Mouse (Mus musculus): ENCODE measurements around the gene Dnajb8. TPM values are rescaled to one million over a fixed set of nuclear protein-coding genes. Genes with fewer than 3 reads are reported as not detected.

Gene Dnajb8
- polyA plus RNA-seq, 1 experiment from 2014 or later = not detected

DNA sequence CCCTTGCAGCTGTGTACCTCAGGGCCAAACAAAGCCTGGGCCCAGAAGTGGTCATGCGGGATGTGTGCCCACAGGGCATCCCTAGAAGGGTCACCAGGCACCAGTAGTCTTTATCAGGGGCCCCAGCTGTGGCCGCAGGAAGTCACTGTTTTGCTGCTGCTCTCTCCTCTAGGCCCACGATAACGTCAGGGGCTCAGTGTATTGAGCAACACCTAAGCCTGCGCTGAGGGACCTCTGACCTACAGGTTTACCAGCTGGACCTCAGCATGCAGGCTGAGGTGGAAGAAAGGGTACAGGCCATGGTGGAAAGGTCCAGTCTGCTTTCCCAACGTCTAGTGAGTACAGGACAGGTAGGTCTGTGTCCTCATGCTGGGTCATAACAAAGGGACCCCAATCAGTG is 32.0 kb downstream of the Dnajb8 start:
- ATAC-seq (no peak), DNase-seq (ENCODE audit: low spot score) (no peak)
- Histone ChIP-seq H3K4me3 (ENCODE audit: low read depth, low read length) (no peak overlapping the region), H3K9me3 (replicated peaks; ENCODE audit: control insufficient read depth, low read length) (no peaks in the 10 kb centered on the region), H3K27ac (ENCODE audit: low read depth, low read length) (no peak overlapping the region), H3K4me1 (ENCODE audit: control insufficient read depth, insufficient read depth, low read length) (no peaks in the 10 kb centered on the region), H3K4me2 (ENCODE audit: low read length) (no peak overlapping the region), H3K36me3 (ENCODE audit: control insufficient read depth, insufficient read depth, low read length) (0 out of 2 replicates have a peak, but pooled peaks cover 4% of the 10 kb centered on the region), H3K9ac (ENCODE audit: low read length) (no peak overlapping the region), H3K27me3 (replicated peaks; ENCODE audit: control insufficient read depth, insufficient read depth, low read length) (no peaks in the 10 kb centered on the region)
- WGBS = 73% methylated on average over 6 of the region's 6 CpGs

DNA sequence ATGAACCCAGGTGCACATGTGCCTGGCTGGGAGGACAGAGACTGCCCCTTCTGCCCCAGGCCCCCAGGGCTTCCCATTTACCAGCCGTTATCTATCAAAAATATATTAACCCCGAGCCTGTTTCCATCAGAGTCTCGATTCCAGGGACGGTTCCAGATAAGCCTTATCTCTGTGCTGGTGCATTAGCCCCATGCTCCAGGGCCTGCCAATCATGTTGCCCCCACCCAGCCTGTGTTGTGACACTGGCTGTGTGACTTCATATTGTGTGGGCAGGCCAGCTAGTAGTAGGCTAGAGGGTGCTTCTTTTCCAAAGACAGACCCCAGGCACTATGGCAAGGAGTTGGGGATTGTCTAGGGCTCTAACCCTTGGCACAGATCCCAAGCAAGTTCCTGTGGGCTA is 33.4 kb downstream of the Dnajb8 start:
- no peaks in the 10 kb centered on the region for H3K27me3 ChIP-seq (replicated peaks; ENCODE audit: control insufficient read depth, insufficient read depth, low read length)
- no peak overlapping the region for H3K27ac ChIP-seq (ENCODE audit: low read depth, low read length)
- no peak overlapping the region for H3K4me2 ChIP-seq (ENCODE audit: low read length)
- DNase-seq (ENCODE audit: low spot score) = no peak
- H3K9ac ChIP-seq (ENCODE audit: low read length) = no peak overlapping the region
- H3K4me3 ChIP-seq (ENCODE audit: low read depth, low read length) = no peak overlapping the region
- H3K9me3 ChIP-seq (replicated peaks; ENCODE audit: control insufficient read depth, low read length) = no peaks in the 10 kb centered on the region
- 93% methylated on average over 4 of the region's 4 CpGs for WGBS
- H3K4me1 ChIP-seq (ENCODE audit: control insufficient read depth, insufficient read depth, low read length) = no peaks in the 10 kb centered on the region
- no peak for ATAC-seq
- 0 out of 2 replicates have a peak, but pooled peaks cover 4% of the 10 kb centered on the region for H3K36me3 ChIP-seq (ENCODE audit: control insufficient read depth, insufficient read depth, low read length)

DNA sequence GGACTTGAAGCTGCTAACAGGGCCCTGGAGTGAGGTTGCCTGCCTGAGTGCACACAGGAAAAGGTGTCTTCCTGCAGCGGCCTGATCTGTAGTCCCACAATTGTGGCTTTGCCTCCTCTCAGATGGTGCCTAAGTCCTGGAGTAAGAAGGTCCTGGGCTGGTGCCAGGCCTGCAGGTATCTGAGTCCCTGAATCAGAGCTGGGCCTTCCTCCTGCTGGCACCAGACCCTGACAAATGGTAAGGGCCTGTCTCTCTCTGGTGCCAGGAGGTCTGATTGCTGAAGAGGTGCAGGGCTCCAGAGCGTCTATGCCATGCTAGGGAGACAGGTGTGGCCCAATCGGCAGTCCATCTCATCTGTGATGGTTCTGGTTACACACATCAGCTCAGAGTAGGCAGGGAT is 37.6 kb downstream of the Dnajb8 start:
- Histone ChIP-seq H3K9me3 (replicated peaks; ENCODE audit: control insufficient read depth, low read length) (no peaks in the 10 kb centered on the region), H3K36me3 (ENCODE audit: control insufficient read depth, insufficient read depth, low read length) (0 out of 2 replicates have a peak, but pooled peaks cover 4% of the 10 kb centered on the region), H3K9ac (ENCODE audit: low read length) (no peak overlapping the region), H3K27me3 (replicated peaks; ENCODE audit: control insufficient read depth, insufficient read depth, low read length) (no peaks in the 10 kb centered on the region), H3K27ac (ENCODE audit: low read depth, low read length) (no peak overlapping the region), H3K4me3 (ENCODE audit: low read depth, low read length) (no peak overlapping the region), H3K4me2 (ENCODE audit: low read length) (no peak overlapping the region), H3K4me1 (ENCODE audit: control insufficient read depth, insufficient read depth, low read length) (peaks cover 6% of the 10 kb centered on the region)
- DNase-seq (ENCODE audit: low spot score) (no peak), ATAC-seq (no peak)
- 90% methylated on average over 3 of the region's 3 CpGs for WGBS

DNA sequence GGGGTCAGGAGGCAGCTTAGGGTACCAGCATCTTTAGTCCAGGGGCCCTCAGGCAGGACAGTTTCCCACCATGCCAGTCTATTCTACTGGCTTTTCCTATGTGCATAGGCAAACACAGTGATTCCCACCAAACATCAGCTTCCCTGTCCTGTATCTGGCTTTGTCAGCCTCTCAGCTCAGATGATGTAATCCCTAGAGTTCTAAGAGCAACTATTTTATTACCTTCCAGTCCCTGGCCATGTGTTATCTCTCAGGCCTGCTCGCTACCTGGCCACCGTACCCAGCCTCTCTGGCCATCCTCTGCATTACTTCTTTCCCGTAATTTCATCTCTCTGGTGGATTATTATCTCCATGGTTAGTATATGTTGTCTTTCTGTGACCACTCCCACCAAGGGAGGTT is 38.6 kb downstream of the Dnajb8 start:
- H3K9me3 ChIP-seq (replicated peaks; ENCODE audit: control insufficient read depth, low read length) = no peaks in the 10 kb centered on the region
- no peak for DNase-seq (ENCODE audit: low spot score)
- H3K4me2 ChIP-seq (ENCODE audit: low read length) = no peak overlapping the region
- no peak overlapping the region for H3K4me3 ChIP-seq (ENCODE audit: low read depth, low read length)
- ATAC-seq = no peak
- H3K9ac ChIP-seq (ENCODE audit: low read length) = no peak overlapping the region
- no peaks in the 10 kb centered on the region for H3K27me3 ChIP-seq (replicated peaks; ENCODE audit: control insufficient read depth, insufficient read depth, low read length)
- H3K4me1 ChIP-seq (ENCODE audit: control insufficient read depth, insufficient read depth, low read length) = peaks cover 6% of the 10 kb centered on the region
- no peak overlapping the region for H3K27ac ChIP-seq (ENCODE audit: low read depth, low read length)
- 0 out of 2 replicates have a peak, but pooled peaks cover 4% of the 10 kb centered on the region for H3K36me3 ChIP-seq (ENCODE audit: control insufficient read depth, insufficient read depth, low read length)
- WGBS = 96% methylated on average over 3 of the region's 3 CpGs

DNA sequence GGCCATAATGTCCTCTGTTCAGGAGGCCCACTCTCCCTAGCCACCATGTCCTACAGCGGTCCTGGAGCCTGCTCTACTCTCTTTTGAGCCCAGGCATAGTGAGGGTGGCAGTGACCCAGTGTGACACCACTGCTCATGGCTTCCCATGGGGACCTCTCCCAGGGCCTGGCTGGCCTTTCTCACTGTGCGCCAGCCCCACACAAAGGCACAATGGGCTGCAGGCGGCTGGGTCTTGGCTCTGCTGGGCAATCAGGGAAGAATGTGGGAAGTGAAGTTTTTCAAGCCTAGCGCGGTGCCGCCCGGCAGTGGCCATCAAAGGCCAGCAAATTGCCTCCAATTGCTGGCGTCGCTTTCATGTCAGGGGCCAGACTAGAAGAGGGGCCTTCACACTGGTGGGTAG is 40.1 kb downstream of the Dnajb8 start:
- DNase-seq (ENCODE audit: low spot score) (peak; percentile 21), ATAC-seq (peak; percentile 48)
- no peak overlapping the region for H3K4me2 ChIP-seq (ENCODE audit: low read length)
- H3K27me3 ChIP-seq (replicated peaks; ENCODE audit: control insufficient read depth, insufficient read depth, low read length) = no peaks in the 10 kb centered on the region
- peaks cover 6% of the 10 kb centered on the region for H3K4me1 ChIP-seq (ENCODE audit: control insufficient read depth, insufficient read depth, low read length)
- H3K9me3 ChIP-seq (replicated peaks; ENCODE audit: control insufficient read depth, low read length) = no peaks in the 10 kb centered on the region
- WGBS = 28% methylated on average over 9 of the region's 9 CpGs
- 0 out of 2 replicates have a peak, but pooled peaks cover 4% of the 10 kb centered on the region for H3K36me3 ChIP-seq (ENCODE audit: control insufficient read depth, insufficient read depth, low read length)
- H3K27ac ChIP-seq (ENCODE audit: low read depth, low read length) = peak overlapping the region; percentile 5; the same call in 1 of the 2 replicates
- H3K9ac ChIP-seq (ENCODE audit: low read length) = no peak overlapping the region
- H3K4me3 ChIP-seq (ENCODE audit: low read depth, low read length) = no peak overlapping the region

DNA sequence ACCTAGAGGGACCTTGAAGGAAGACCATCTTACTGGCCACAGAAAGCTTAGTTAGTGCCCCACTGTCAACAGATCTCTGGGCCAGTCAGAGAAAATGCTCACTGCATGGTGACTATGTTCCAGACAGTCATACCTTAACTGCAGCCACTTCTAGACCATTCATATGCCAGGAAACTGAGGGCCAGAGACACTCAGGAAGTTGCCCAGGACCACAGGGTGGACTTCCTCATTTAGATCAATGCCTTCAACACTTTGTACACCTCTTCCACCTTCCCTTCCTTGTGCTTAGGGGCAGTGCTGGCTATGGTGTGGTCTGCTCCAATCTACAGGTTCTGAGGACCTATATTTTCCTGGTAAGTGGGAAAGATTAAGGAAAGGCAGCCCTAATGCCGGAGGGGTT is 43.3 kb downstream of the Dnajb8 start:
- 93% methylated on average over 1 of the region's 1 CpGs for WGBS
- H3K9ac ChIP-seq (ENCODE audit: low read length) = no peak overlapping the region
- ATAC-seq = no peak

DNA sequence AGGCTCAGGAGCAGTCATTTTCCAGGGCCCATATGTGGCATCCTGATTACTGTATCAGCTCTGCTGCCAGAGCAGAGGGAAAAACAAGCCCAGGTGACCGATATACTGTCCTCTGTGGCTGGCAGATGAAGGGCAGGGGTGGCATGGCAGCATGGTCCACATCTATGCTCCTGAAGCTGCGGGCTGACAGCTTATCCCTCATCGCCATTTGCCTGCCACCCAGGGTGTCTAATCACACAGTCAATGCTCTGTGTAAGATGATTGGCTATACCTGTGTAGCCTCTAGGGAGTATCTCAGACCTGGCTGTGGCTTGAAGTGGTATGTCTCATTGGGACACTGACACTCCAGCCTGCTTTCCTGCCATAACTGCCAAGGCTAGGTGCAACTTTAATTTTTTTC is 44.0 kb downstream of the Dnajb8 start:
- ATAC-seq (no peak), DNase-seq (ENCODE audit: low spot score) (no peak)
- 87% methylated on average over 3 of the region's 3 CpGs for WGBS
- Histone ChIP-seq H3K9me3 (replicated peaks; ENCODE audit: control insufficient read depth, low read length) (no peaks in the 10 kb centered on the region), H3K27ac (ENCODE audit: low read depth, low read length) (no peak overlapping the region), H3K36me3 (ENCODE audit: control insufficient read depth, insufficient read depth, low read length) (no peaks in the 10 kb centered on the region), H3K9ac (ENCODE audit: low read length) (no peak overlapping the region), H3K4me3 (ENCODE audit: low read depth, low read length) (no peak overlapping the region), H3K4me2 (ENCODE audit: low read length) (no peak overlapping the region), H3K4me1 (ENCODE audit: control insufficient read depth, insufficient read depth, low read length) (peaks cover 6% of the 10 kb centered on the region), H3K27me3 (replicated peaks; ENCODE audit: control insufficient read depth, insufficient read depth, low read length) (no peaks in the 10 kb centered on the region)

More for the DNA sequence above, 43.3 kb downstream of the Dnajb8 start:
- H3K27me3 ChIP-seq (replicated peaks; ENCODE audit: control insufficient read depth, insufficient read depth, low read length) = no peaks in the 10 kb centered on the region
- H3K4me1 ChIP-seq (ENCODE audit: control insufficient read depth, insufficient read depth, low read length) = peaks cover 6% of the 10 kb centered on the region
- H3K27ac ChIP-seq (ENCODE audit: low read depth, low read length) = no peak overlapping the region
- H3K9me3 ChIP-seq (replicated peaks; ENCODE audit: control insufficient read depth, low read length) = no peaks in the 10 kb centered on the region
- no peak overlapping the region for H3K4me2 ChIP-seq (ENCODE audit: low read length)
- H3K36me3 ChIP-seq (ENCODE audit: control insufficient read depth, insufficient read depth, low read length) = no peaks in the 10 kb centered on the region
- no peak for DNase-seq (ENCODE audit: low spot score)
- H3K4me3 ChIP-seq (ENCODE audit: low read depth, low read length) = no peak overlapping the region

DNA sequence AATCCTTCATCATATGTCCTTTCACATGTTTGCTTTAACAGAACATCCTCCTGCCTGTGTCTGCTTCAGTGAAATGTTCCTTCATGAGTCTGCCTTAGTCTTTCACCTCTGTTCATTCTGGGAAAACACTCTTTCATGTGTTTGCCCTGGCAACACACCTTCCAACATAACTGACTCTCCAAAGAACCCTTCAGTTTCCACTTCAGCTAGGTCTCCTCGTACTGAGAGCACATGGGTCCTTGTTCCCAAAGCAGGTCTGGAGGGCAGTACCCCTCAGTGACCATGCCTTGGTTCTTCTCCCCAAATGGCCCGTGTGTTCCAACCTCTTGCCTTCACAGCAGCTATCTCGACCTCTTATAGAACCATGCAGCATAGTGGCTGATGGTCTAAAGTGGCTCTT is 45.0 kb downstream of the Dnajb8 start:
- WGBS = 88% methylated on average over 3 of the region's 3 CpGs
- DNase-seq (ENCODE audit: low spot score) (no peak), ATAC-seq (no peak)
- Histone ChIP-seq H3K4me3 (ENCODE audit: low read depth, low read length) (no peak overlapping the region), H3K36me3 (ENCODE audit: control insufficient read depth, insufficient read depth, low read length) (no peaks in the 10 kb centered on the region), H3K9me3 (replicated peaks; ENCODE audit: control insufficient read depth, low read length) (no peaks in the 10 kb centered on the region), H3K4me2 (ENCODE audit: low read length) (no peak overlapping the region), H3K4me1 (ENCODE audit: control insufficient read depth, insufficient read depth, low read length) (peaks cover 7% of the 10 kb centered on the region), H3K27ac (ENCODE audit: low read depth, low read length) (no peak overlapping the region), H3K9ac (ENCODE audit: low read length) (no peak overlapping the region), H3K27me3 (replicated peaks; ENCODE audit: control insufficient read depth, insufficient read depth, low read length) (no peaks in the 10 kb centered on the region)

DNA sequence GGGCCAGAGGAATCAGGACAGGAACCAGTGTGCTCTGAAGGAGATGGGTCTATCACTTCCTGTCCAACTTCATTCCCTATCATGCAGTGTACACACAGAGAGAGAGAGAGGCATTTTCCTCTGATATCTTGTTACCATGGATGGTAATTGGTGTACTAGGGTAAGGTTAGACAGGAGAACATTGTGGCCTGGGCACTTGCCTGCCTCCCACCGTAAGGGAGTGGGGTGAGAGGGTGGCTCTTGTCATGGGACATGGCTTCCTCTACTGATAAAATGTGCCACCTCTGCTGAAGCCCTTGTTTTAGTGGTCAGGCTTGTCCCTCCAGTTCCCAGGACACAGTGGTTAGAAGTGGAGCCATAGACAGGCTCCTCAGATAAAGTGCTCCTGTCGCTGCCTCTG is 45.9 kb downstream of the Dnajb8 start:
- Histone ChIP-seq H3K9ac (ENCODE audit: low read length) (no peak overlapping the region), H3K27me3 (replicated peaks; ENCODE audit: control insufficient read depth, insufficient read depth, low read length) (no peaks in the 10 kb centered on the region), H3K27ac (ENCODE audit: low read depth, low read length) (no peak overlapping the region), H3K4me2 (ENCODE audit: low read length) (no peak overlapping the region), H3K4me1 (ENCODE audit: control insufficient read depth, insufficient read depth, low read length) (peaks cover 3% of the 10 kb centered on the region; the same call in 1 of the 2 replicates), H3K36me3 (ENCODE audit: control insufficient read depth, insufficient read depth, low read length) (no peaks in the 10 kb centered on the region), H3K9me3 (replicated peaks; ENCODE audit: control insufficient read depth, low read length) (no peaks in the 10 kb centered on the region), H3K4me3 (ENCODE audit: low read depth, low read length) (no peak overlapping the region)
- ATAC-seq (no peak), DNase-seq (ENCODE audit: low spot score) (no peak)
- WGBS = 88% methylated on average over 2 of the region's 2 CpGs

Data from forebrain, embryonic 14.5 days (tissue).